Mouse (Mus musculus) urinary bladder, postnatal 36 days (tissue): Measurements from ENCODE around the gene Tyr.

Experiments used
- DNase-seq, 2 experiments: peaks; one replicate each; pipeline ENCODE4 v3.0.0; 2022; ENCODE audit warnings: low spot score in 2 of 2, mixed read lengths in 1 of 2

The Tyr gene

GRCm38 (mm10) chr7:87493412-87493811 is at the start of gene Tyr:
Tyr (minus strand) TSS chr7:87493512.
- no peak for DNase-seq

- no peak for DNase-seq
Observed at GRCm38 (mm10) chr7:87539031-87539430, 45.7 kb upstream of the Tyr start.

- no peak for DNase-seq
Observed at GRCm38 (mm10) chr7:87494124-87494682, 891 bp upstream of the Tyr start.

- DNase-seq: no peak
Observed at GRCm38 (mm10) chr7:87488024-87488423, 5.3 kb downstream of the Tyr start.

- DNase-seq: no peak
Observed at GRCm38 (mm10) chr7:87413271-87413670, 80.0 kb downstream of the Tyr start.

GRCm38 (mm10) chr7:87411373-87411772 is 81.9 kb downstream of the Tyr start:
- peak in 1 of 2 experiments; percentile 1 for DNase-seq

GRCm38 (mm10) chr7:87397023-87397422 is 96.3 kb downstream of the Tyr start:
- DNase-seq: no peak

GRCm38 (mm10) chr7:87374935-87375334 is 118.4 kb downstream of the Tyr start:
- no peak for DNase-seq
